Mouse (Mus musculus) erythroblast, embryonic 14.5 days (primary cell): Measurements from ENCODE around the gene Slc47a1.

Experiments
- GATA1 ChIP-seq: IDR thresholded peaks from 2 replicates; pipeline ENCODE4 v1.6.1; 2012; ENCODE audit warnings: low read length, inconsistent platforms, mixed read lengths
- TAL1 ChIP-seq: IDR thresholded peaks from 3 replicates; pipeline ENCODE4 v1.6.1; 2012; ENCODE audit warnings: low read length, inconsistent platforms, mixed read lengths

DNA sequence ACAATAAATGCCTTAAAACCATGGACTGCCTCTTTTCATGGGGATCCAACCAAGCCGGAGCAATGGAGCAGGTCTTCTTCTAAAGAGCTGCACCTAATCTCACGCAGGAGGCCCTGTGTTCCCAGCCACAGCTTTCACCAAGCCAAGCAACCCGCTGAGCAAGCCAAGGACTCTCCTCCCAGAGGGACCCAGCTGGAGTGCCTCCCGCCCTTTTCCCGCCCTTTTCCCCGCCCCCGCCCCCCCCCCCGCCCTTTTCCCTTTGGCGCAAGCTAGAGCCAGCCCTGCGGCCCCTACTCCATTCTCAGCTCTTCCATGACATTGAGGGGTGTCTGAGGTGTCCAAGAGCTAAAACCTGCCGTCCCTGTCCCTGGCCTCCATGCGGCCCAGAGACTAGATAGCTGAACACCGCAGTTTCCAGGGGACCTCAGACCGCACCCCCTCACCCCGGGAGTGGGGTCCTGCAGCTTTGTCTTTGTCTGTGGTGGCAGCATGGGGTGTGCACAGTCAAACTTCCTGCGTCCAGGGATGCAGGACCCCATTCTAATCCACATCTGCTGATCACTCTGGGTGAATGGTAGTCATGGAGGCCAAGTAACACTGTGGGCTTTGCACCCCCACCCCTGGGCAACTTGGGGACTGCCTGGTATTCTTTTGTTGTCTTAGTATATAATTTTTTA, 77.3 kb downstream of the Slc47a1 start:
- TF ChIP-seq TAL1 (no peak), GATA1 (no peak)
